Comparison of ENCODE assay signal across 22 mouse cellular contexts in genomic region chr5:131095635-131096034, GRCm38 (mm10).
"Had no signal": no experiment of that assay in that cellular context is flagged by ENCODE, and none has a peak within 500 bp of the region (broad histone marks: within the 10 kb centered on the region; RNA-seq: fewer than 3 reads in every experiment).

No protein-coding gene starts in this region.

- DNase-seq: kidney, adult 2 months; kidney, postnatal 14 days; liver; lung, adult 18-20 months; lung, postnatal 10 days; lung, postnatal 36 days; right cerebral cortex, adult 18-20 months; right cerebral cortex, postnatal 25 days; spleen, adult 18-20 months; thymus, postnatal 25 days had no signal

- H3K4me3 ChIP-seq: limb, embryonic 10.5 days; limb, embryonic 13.5 days; liver, embryonic 12.5 days; liver, embryonic 15.5 days; lung, embryonic 15.5 days; megakaryocyte, embryonic 14.5 days; midbrain, embryonic 10.5 days; midbrain, embryonic 15.5 days; neural tube, embryonic 12.5 days; neural tube, embryonic 15.5 days; stomach, embryonic 15.5 days had no signal

- H3K27me3 ChIP-seq: limb, embryonic 13.5 days; liver, embryonic 12.5 days; liver, embryonic 15.5 days; lung, embryonic 15.5 days; megakaryocyte, embryonic 14.5 days; midbrain, embryonic 15.5 days; neural tube, embryonic 12.5 days; neural tube, embryonic 15.5 days; stomach, embryonic 15.5 days had no signal

- ATAC-seq: intestine, embryonic 16.5 days; liver, embryonic 12.5 days; midbrain, embryonic 15.5 days had no signal

- H3K27ac ChIP-seq: limb, embryonic 10.5 days; limb, embryonic 13.5 days; liver, embryonic 12.5 days; liver, embryonic 15.5 days; lung, embryonic 15.5 days; midbrain, embryonic 10.5 days; midbrain, embryonic 15.5 days; neural tube, embryonic 12.5 days; neural tube, embryonic 15.5 days; stomach, embryonic 15.5 days had no signal

- H3K36me3 ChIP-seq: limb, embryonic 10.5 days; limb, embryonic 13.5 days; liver, embryonic 12.5 days; liver, embryonic 15.5 days; lung, embryonic 15.5 days; midbrain, embryonic 10.5 days; midbrain, embryonic 15.5 days; neural tube, embryonic 12.5 days; neural tube, embryonic 15.5 days; stomach, embryonic 15.5 days had no signal

- H3K4me2 ChIP-seq: limb, embryonic 13.5 days; liver, embryonic 12.5 days; liver, embryonic 15.5 days; lung, embryonic 15.5 days; midbrain, embryonic 15.5 days; neural tube, embryonic 12.5 days; neural tube, embryonic 15.5 days; stomach, embryonic 15.5 days had no signal

- H3K9me3 ChIP-seq: limb, embryonic 10.5 days; liver, embryonic 15.5 days; lung, embryonic 15.5 days; midbrain, embryonic 15.5 days; neural tube, embryonic 12.5 days; neural tube, embryonic 15.5 days; stomach, embryonic 15.5 days had no signal

- H3K4me1 ChIP-seq: limb, embryonic 10.5 days; limb, embryonic 13.5 days; liver, embryonic 12.5 days; liver, embryonic 15.5 days; lung, embryonic 15.5 days; megakaryocyte, embryonic 14.5 days; midbrain, embryonic 10.5 days; midbrain, embryonic 15.5 days; neural tube, embryonic 15.5 days; stomach, embryonic 15.5 days had no signal

- H3K9ac ChIP-seq: limb, embryonic 13.5 days; liver, embryonic 12.5 days; liver, embryonic 15.5 days; lung, embryonic 15.5 days; midbrain, embryonic 15.5 days; neural tube, embryonic 12.5 days; neural tube, embryonic 15.5 days; stomach, embryonic 15.5 days had no signal
